Mouse (Mus musculus) c-Kit-positive CD71-positive TER-119-positive erythroid progenitor cells, embryonic 14.5 days (primary cell): ENCODE results near the gene Map2k5.

Experiments
- DNase-seq: peaks from one replicate; pipeline ENCODE4 v3.0.0-alpha.2; 2013; ENCODE audit warnings: low spot score

Map2k5 gene

GRCm38 (mm10) chr9:63183864-63184263, 193.8 kb downstream of the Map2k5 start:
- no peak for DNase-seq

DNA sequence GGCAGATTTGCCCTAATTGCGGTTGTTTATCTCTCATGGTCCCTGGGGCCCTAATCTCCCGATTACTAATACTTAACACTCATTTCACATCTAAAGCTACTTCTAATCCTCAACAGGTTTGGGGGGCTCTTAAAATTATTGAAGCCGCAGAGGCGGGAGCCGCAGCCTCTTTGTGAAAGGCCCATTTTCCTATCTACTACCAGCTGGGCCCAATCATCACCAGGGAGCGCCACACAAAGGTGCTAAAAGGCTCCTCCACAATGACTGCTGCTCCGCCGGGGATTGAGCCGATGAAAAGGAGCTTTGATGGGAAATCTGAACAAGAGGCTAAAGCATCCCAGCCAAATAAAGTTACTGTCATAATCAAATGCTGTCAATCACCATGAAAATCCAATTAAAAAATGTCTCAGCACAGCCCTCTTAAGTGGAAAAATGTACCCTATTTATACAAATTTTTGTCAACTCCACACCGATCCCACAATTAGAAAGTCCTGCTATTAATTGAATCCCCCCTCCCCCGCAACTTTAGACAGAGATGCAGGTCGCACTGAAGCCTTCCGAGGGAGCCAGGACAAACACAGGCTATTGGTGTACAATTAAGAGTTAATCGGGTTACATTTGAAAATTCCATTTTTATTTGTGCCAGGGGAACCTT, 195.3 kb downstream of the Map2k5 start:
- no peak for DNase-seq

GRCm38 (mm10) chr9:63181337-63182178, 196.1 kb downstream of the Map2k5 start:
- no peak for DNase-seq

GRCm38 (mm10) chr9:63178296-63178695, 199.4 kb downstream of the Map2k5 start:
- no peak for DNase-seq

GRCm38 (mm10) chr9:63174001-63174721, 203.5 kb downstream of the Map2k5 start:
- DNase-seq = no peak

- DNase-seq = no peak
Observed at GRCm38 (mm10) chr9:63171951-63172350, 205.8 kb downstream of the Map2k5 start.

DNA sequence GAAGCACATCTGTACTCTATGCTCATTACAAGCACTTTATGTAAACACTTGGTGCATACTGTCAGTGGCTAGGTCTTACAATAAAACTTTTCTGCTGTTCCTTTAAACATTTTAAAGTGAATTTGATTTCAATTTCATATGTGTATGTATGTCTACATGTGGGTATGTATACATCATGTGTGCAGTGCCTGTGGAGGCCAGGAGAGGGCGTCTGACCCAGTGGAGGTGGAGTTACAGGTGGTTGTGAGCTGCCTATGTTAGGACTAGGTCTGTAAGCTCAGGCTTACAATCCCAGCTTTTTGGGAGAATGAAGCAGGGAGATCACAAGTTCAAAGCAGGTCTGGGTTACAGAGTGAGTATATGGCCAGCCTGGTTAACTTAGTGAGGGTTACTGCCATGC, 208.6 kb downstream of the Map2k5 start:
- DNase-seq = no peak

GRCm38 (mm10) chr9:63165070-63165469, 212.6 kb downstream of the Map2k5 start:
- DNase-seq = no peak

- no peak for DNase-seq
Observed at GRCm38 (mm10) chr9:63163756-63164155, 213.9 kb downstream of the Map2k5 start.

DNA sequence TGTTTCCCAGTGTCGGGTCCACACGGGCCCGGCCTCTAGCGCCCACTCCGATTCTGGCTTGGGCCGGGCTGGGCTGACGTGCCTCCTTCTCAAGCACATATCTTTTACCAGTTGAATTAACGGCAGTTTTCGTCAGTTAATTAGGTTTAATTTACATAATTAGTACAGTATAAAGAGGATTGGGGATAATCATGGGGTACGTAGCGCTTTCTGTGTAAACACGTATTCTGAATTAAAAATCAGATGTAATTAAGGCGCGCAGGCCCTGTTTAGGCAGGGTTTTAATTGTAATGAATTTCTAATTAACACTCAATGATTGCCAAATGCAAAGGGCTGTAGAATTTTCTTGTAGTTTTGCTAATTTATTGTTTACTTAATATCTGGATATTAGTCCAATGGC, 225.8 kb downstream of the Map2k5 start:
- DNase-seq = no peak

- DNase-seq = no peak
Observed at GRCm38 (mm10) chr9:63151072-63151870, 226.4 kb downstream of the Map2k5 start.

DNA sequence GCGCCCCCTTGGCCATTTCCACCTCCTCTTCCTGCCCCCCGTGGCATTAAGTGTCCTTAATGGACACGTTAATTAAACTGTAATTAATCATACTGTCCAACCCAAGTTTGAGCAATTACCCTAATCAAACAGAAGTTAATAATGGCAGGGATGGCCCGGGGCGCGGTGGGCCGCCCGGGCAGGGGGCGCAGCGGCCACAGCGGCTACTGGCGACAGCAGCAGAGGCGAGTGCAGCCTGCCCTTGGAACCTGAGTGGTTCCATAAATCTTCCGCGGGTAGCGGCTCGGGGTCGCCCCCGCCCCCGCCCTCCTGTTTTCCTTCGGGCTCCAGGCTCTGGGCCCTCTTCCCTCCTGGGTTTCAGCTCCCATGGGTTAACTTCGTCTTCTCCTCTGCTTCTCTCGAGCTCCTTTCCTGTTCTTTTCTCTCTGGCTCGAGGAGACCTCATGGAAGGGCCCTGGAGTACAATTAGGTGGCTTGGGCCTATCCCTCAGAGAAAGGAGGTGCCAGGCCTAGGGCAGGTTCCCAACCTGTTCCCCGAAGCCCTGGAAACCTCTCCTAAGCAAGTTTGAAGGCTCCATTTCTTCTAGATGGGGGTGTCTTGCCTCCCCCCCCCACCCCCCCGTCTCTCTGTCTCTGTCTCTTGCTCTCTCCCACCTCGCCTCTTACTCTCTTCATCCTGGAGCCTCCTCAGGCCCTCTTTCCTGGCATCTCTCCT, 227.5 kb downstream of the Map2k5 start:
- no peak for DNase-seq

DNA sequence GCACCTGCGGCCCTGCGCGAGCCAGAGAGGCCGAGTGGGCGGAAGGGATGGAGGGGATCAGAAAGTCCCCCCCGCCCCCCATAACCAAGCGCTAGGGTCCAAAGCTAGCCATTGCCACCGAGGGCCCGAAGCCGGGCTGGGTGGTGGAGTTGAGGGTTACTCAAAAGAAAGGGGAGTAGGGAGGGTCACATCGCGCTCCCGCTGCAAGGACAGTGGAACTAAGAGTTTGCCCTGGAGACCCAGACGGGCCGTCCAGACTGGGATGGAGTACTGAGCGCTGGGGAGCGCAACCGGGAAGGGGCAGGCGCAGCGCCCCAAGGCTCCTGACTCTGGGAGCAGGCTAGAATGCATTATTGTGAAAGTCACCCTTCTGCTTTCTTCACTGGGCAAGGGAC, 228.3 kb downstream of the Map2k5 start:
- DNase-seq = no peak

DNA sequence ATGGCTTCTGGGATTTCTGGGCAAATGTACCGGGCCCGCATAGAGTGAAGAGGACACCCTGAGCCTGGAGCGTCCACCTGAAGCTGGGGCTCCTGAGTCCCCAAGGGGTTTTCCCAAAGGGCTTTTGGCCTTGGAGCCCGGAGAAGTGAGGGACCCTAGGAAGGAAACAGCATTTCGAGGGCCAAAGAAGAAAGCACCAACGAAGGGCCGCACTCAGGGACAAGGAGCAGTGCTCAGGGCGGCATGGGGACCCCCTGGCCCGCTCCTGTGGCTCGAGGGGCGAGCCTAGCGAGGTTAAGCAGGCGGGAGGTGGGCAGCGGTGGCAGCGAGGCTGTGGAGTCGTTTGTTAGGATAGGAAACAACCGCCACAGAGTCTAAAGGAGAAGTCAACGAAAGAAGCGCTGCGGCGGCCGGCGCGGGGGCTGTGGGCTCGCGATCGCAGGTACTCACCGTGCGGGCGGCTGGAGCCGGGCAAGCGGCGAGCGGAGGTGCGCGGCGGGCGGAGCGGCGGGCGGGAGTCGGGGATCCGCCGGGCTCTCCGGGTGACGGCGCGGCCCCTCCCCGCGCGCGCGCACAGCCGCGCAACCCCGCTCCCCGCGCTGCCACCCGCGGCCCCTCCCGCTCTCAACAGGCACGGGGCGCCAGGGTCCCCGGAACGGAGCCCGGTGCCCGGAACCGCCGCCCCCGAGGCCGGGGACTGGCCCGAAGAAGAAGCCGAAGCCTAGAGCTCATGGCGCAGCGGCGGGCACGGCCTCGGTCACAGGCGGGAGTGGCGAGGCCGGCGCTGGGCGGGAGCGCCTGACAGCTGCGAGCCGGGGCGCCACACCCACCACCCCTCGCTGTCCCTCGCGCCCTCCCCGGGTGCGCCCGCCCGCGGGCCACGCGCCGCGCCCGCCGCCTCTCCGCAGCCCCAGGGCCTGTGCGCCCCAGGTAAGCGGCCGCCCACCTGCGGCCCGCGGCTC, 229.0 kb downstream of the Map2k5 start, which contains the start of gene Skor1:
Gene Skor1 (minus strand): TSS at position 552 of the 962 bp plus-strand sequence.
- no peak for DNase-seq

- no peak for DNase-seq
Observed at GRCm38 (mm10) chr9:63147786-63148409, 229.8 kb downstream of the Map2k5 start.

DNA sequence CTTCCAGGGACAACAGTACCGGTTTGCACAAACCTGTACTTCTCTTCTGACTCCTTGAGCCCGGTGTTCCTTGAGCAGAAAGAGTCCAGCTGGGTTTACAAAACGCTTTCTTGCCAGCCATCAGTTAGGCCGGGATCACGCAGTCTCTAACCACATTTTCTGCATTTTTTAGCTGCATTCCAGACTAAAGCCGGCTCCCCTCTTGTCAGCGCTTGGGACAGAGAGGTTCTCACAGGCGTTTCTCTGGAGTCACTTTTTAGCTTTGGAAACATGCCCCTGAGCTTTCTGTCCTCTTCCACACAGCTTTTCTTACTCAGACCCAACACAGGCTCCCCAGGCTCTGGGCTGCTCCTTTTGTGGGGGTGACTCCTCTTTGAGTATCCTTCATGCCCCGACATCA, 230.4 kb downstream of the Map2k5 start:
- DNase-seq = no peak

DNA sequence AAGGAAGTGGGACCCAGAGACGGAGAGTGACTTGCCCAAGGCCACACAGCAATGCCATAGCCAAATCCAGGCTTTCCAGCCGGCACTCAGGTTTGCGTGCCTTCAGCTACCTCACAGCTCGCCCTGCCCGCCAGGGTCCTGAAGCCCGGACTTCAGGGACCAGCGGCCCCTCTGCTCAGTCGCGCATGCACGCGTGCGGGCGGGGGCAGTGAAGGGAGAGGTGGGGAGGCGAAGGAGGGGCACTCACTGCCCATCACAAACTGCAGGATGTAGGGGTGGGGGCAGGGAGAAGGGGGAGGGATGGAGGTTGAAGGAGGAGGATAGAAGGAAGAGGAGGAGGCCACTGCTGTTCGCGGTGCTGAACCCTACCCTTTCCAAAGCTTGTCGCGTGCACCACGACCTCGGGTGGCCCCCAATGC, 230.8 kb downstream of the Map2k5 start:
- DNase-seq = no peak

- DNase-seq = no peak
Observed at GRCm38 (mm10) chr9:63146126-63146855, 231.4 kb downstream of the Map2k5 start.
